Mouse (Mus musculus): ENCODE measurements at regions not wholly inside any gene's neighbourhood (a gene's known extent, or its start where the extent isn't known, plus 50 kb on each side); places are given as distances from the start of the nearest gene placed in this dataset.

DNA sequence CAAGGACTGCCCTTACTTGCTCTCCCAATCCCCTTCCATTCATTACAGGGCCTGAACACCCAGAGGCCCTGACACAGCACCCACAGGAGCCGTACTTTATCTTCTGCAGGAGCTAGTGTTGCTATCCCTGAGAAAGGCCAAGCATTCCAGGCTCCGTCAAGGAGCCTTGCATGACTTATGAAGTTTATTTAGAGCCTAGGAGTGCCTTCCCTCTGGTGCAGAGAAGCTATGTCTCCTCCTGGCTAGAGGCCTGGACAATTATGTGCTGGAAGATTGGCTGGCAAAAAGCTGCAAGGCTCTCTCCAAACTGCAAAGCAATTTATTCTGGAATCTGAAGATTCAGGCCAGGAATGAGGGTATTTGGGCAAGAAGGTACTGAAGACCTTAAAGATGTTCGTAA, 612.0 kb upstream of the Cdh5 start:
- DNase-seq (ENCODE audit: low read depth, low spot score), result no peak

GRCm38 (mm10) chr8:103492914-103493517, 608.4 kb upstream of the Cdh5 start:
- no peak for DNase-seq (ENCODE audit: low read depth, low spot score)

- no peak for DNase-seq (ENCODE audit: low read depth, low spot score)
These were observed 607.4 kb upstream of the Cdh5 start for GRCm38 (mm10) chr8:103493932-103494493.

DNA sequence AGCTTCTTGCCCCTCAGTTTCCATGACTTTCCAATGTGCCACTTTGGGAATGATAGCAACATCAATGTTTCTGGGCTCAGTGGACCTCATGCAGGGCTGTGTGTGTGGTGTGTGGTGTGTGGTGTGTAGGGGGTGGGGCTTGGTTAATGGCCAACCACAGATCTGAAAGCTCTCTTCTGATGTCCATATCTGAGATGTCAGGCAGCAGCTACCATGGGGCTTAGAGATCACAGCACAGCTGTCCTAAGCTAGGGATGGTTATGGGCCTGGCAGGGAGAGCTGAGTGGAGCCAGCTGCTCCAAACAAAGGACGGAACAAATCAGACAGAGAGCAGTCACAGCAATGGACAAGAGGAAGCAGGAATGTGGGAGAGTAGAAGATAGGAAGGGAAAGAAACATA, 606.8 kb upstream of the Cdh5 start:
- no peak for DNase-seq (ENCODE audit: low read depth, low spot score)

- no peak for DNase-seq (ENCODE audit: low read depth, low spot score)
These were observed 600.1 kb upstream of the Cdh5 start for GRCm38 (mm10) chr8:103501328-103501727.

DNA sequence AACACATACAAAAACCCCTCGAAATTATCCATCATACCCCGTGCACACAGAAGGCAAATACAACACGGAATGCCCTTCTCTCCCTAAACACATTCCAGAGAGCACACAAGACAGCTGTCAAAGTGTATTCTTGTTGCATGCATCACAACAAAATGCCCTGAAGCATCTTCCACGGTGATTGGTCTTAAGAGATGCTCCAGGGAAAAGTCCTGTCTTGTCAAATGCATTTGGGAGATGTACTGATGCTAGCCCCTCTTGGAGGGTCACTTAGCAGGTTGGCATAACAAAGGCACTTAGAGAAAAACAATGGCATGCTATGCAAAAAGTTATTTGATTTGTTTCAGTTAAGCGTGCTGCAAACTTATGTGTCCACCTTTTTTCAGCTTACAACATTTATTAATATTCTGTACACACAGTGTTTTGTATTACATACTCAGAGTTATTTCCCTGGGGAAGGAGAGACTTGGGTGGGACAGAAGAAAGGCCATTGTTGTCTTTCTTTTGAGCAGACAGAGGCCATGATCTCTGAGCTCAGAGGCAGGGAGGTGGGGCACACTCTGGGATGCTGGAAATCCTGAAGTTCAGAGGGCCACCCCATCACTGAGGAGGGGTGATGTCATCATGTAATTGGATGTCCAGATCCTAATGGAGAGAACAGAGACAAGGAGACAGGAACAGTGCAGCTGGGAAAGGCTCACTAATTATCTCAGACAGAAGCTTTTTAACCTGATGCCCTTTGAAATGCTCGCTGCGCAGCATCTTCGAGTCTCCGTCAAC, 598.2 kb upstream of the Cdh5 start:
- no peak for DNase-seq (ENCODE audit: low read depth, low spot score)

- DNase-seq (ENCODE audit: low read depth, low spot score), result no peak
These were observed 595.1 kb upstream of the Cdh5 start for GRCm38 (mm10) chr8:103506334-103506733.

DNA sequence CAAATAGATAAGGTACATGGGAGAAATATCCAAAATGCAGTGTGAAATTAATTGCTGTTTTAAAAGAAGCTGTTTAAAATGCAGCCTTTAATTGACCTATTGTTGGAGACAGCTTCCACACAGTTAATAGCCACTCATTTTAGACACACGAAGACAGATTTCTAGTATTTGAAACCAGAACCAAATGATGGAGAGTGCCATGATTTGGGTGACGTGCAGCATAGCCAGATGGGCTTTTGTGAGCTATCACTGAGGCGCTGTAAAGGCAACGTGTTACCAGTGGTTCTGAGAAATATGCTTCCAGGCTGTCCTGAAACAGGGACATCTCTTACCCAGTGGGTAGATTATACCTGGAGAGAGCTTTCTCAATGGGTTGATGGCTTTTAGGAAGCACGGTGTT, 594.4 kb upstream of the Cdh5 start:
- DNase-seq (ENCODE audit: low read depth, low spot score), result no peak

- no peak for DNase-seq (ENCODE audit: low read depth, low spot score)
These were observed 581.1 kb upstream of the Cdh5 start for GRCm38 (mm10) chr8:103520141-103520866.

DNA sequence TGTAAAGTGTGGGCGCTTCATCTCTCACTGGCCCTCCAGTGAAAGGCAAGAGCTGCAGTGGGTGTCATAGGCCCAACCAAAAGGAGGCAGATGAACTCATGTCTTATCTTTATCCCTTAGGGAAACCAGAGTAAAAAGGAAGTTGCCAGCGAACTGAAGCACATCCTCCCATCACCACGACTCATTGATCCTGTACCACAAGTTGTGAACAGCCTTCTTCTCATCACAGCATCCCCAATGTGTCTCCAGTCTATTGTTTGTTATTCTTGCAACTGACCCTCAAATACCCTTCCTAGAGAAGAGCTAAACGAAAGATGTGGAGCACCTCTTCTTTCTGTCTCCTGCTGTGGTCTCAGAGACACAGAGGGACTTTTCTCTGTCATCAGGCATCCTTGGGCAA, 570.5 kb upstream of the Cdh5 start:
- DNase-seq (ENCODE audit: low read depth, low spot score), result no peak

DNA sequence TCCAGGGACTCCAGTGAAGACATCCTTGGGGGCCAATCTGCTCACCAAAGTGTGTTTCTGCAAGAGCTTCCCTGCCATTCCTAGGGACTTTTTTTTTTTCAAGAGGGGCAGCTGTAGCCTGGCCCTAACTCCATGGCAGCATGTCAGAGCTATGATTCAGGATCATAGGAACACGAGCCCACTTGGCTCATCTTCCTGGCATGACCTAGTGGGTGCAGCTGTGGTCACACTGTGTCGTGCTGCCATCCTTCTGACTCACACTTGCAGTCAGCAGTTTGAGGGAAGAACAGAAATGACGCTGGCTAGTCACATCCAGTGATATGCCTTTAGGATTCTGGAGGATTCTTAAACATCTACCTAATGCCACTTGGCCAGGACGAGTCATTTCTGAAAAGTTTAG, 566.5 kb upstream of the Cdh5 start:
- no peak for DNase-seq (ENCODE audit: low read depth, low spot score)

GRCm38 (mm10) chr8:103536856-103537255, 564.6 kb upstream of the Cdh5 start:
- DNase-seq (ENCODE audit: low read depth, low spot score), result no peak

- no peak for DNase-seq (ENCODE audit: low read depth, low spot score)
These were observed 559.5 kb upstream of the Cdh5 start for GRCm38 (mm10) chr8:103541954-103542353.

DNA sequence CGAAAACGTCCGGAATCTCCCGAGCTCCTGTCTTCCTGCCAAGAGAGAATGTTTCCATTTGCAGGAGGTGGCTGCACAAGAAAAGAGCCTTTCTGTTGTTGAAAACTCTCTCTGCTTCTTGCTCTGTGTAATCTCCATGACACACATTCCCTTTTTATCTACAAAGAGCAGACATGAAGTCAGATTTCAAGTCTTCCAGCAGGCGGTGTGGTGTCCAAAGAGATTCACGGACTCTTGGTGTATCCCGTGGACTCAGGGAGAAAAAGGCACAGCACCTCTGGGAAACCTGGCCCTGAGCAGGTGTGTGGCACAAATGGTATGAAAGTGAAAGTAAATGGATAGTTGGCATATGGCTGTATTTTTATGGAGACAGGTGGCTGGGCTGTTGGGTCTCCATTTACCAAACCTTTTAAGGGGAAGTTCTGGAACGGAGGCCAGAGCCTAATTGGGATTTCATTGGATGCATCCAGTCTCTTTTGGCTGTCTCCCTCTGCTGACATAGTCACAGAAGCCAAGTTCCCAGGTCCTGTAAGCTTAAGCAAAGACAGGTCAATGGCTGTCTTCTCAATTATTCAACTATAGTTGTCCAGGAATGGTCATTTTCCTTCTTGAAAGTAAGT, 549.4 kb upstream of the Cdh5 start:
- no peak for DNase-seq (ENCODE audit: low read depth, low spot score)

GRCm38 (mm10) chr8:103561606-103562005, 539.8 kb upstream of the Cdh5 start:
- no peak for DNase-seq (ENCODE audit: low read depth, low spot score)

- no peak for DNase-seq (ENCODE audit: low read depth, low spot score)
These were observed 530.5 kb upstream of the Cdh5 start for GRCm38 (mm10) chr8:103570864-103571425.

GRCm38 (mm10) chr8:103577147-103577546, 524.3 kb upstream of the Cdh5 start:
- DNase-seq (ENCODE audit: low read depth, low spot score), result no peak

DNA sequence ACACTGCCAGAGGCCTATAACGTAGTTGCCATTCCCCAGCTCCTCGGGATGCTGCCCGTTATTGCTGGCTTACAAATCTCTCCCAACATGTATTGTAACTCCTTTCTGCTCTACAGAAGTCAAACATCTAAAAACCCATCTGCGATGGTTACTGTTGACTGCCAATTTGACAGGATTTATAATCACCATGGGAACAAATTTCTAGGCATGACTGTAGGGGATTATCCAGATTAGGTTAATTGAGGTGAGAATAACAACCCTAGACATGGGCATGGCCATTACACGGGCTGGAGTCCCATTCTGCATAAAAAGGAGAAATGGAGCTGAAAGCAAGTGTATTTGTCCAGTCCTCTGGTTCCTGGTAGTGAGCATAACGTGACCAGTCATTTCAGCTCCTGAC, 523.4 kb upstream of the Cdh5 start:
- DNase-seq (ENCODE audit: low read depth, low spot score), result no peak

- no peak for DNase-seq (ENCODE audit: low read depth, low spot score)
These were observed 493.1 kb upstream of the Cdh5 start for GRCm38 (mm10) chr8:103608291-103608690.

GRCm38 (mm10) chr8:103623781-103624434, 477.5 kb upstream of the Cdh5 start:
- DNase-seq (ENCODE audit: low read depth, low spot score), result peak; percentile 45
